Mouse (Mus musculus): ENCODE data around the gene Pask. TPM values are rescaled to one million over a fixed set of nuclear protein-coding genes. Genes with fewer than 3 reads are reported as not detected.
A peak's percentile ranks its signal among the peaks of the same experiment; 100 is the strongest.

Gene Pask
- total and polyA plus RNA-seq, 3 experiments: 10.2 to 18.0 (median 11.7) TPM

DNA sequence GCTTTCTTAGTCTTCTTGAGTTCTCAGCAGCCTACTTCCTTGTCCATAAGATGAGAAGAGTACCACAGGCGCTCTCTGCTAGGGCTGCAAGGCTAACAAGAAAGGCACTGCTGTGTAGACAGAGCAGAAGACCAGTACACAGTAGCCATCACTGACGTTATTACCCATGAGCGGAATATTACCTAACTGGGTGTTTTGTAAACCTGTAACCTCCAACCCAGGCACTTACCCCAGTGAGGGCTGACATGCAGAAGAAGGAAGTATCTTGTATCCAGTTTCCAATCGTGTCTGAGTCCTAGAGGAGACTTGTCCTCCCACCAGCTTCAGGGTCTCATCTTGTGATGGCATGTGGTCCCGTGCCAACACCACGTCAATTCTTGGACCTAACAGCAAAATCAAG is 19.3 kb downstream of the Pask start:
- H3K4me1 ChIP-seq (ENCODE audit: control insufficient read depth in 1 of 2, insufficient read depth in 2 of 2): no peaks in the 10 kb centered on the region
- peaks cover 79 to 93% of the 10 kb centered on the region in 2 experiments for H3K36me3 ChIP-seq (replicated peaks in 1 of 2; ENCODE audit: control insufficient read depth in 1 of 2, insufficient read depth in 1 of 2, low read length in 1 of 2)
- no peak overlapping the region for H3K9ac ChIP-seq (ENCODE audit: insufficient read depth, low read depth)
- H3K79me2 ChIP-seq (replicated peaks; ENCODE audit: control insufficient read depth, extremely low read depth, insufficient read depth, poor library complexity, severe bottlenecking): no peaks in the 10 kb centered on the region
- H3K4me2 ChIP-seq (ENCODE audit: insufficient read depth, low read depth, poor library complexity, severe bottlenecking): no peak overlapping the region
- in situ Hi-C loops (cut with MboI; ENCODE audit: low pct_ligation_motif_present, low pct_unique_long_range_greater_than_20kb, low sequenced_read_pairs) (no loop called here), dilution Hi-C loops (cut with MboI; ENCODE audit: extremely low pct_ligation_motif_present, extremely low pct_unique_long_range_greater_than_20kb, low sequenced_read_pairs) (no loop called here)
- no peaks in the 10 kb centered on the region for H3K27me3 ChIP-seq (replicated peaks)
- H3K4me3 ChIP-seq (replicated peaks in 1 of 3; ENCODE audit: low read depth in 2 of 3, low read length in 2 of 3, poor library complexity in 1 of 3): no peak overlapping the region
- no peak for TF ChIP-seq USF2 (conservative IDR thresholded peaks at IDR 0.05; ENCODE audit: low read depth, low read length)
- TF ChIP-seq ETS1 (conservative IDR thresholded peaks at IDR 0.05; ENCODE audit: low read depth, low read length): no peak
- TF ChIP-seq EP300 (IDR thresholded peaks at IDR 0.05; ENCODE audit: low read length): no peak
- TF ChIP-seq MAZ (IDR thresholded peaks at IDR 0.05; ENCODE audit: low read depth, low read length): no peak
- no peak for TF ChIP-seq ZMIZ1 (IDR thresholded peaks at IDR 0.05; ENCODE audit: low read depth, low read length)
- no peak for TF ChIP-seq MEF2A (IDR thresholded peaks at IDR 0.05; ENCODE audit: borderline replicate concordance, low read depth, low read length)
- H3K27ac ChIP-seq (ENCODE audit: insufficient read depth, low read depth): no peak overlapping the region
- no peaks in the 10 kb centered on the region for H3K9me3 ChIP-seq (replicated peaks; ENCODE audit: low read length)
- DNase-seq (ENCODE audit: extremely low read depth): no peak

DNA sequence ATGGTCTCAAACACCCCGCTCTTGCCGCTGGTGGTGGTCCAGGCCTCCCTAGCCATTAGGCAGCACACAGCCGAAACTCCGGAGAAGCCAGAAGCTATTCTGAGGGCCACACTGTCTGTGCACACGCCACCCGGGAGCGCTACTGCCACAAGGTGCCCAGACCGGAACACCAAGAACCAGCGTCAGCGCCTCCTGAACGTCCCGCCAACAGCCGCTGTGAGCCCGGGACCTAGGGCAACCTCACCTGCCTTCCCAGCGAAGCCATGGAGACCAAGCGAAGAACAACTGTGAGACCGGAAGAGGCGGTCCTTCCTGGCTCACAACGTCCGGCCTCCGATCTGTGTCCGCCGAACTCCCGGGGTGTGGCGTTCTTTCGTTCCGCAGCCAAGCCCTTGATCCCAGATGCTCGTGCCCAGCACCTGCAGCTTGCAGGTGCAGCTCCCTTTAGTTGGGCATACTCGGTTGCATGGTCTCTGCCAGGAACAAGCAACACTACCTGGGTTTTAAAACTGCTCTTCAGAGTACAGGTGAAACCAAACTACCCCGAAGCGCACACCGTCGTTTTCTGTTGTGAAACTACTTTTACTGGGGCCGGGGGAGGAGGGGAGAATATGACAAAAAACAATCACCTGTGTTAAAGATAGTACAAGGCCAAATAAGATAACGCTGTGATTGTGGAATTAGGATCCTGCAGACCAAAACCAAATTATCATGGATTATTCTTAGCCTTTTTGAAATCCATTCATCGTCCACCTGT is 37.5 kb downstream of the Pask start, which contains the start of gene Mterf4:
Gene Mterf4 (minus strand): TSS at position 335 of the 757 bp plus-strand sequence.
- in situ Hi-C loops (cut with MboI; ENCODE audit: low pct_ligation_motif_present, low pct_unique_long_range_greater_than_20kb, low sequenced_read_pairs): no loop called here
- H3K79me2 ChIP-seq (replicated peaks; ENCODE audit: control insufficient read depth, extremely low read depth, insufficient read depth, poor library complexity, severe bottlenecking): peaks cover 4% of the 10 kb centered on the region
- peak within 1 kb of the TSS; percentile 77 for H3K4me2 ChIP-seq (ENCODE audit: insufficient read depth, low read depth, poor library complexity, severe bottlenecking)
- H3K36me3 ChIP-seq (replicated peaks in 1 of 2; ENCODE audit: control insufficient read depth in 1 of 2, insufficient read depth in 1 of 2, low read length in 1 of 2): peaks cover 28 to 61% of the 10 kb centered on the region in 2 experiments
- H3K27ac ChIP-seq (ENCODE audit: insufficient read depth, low read depth): no peak within 1 kb of the TSS
- peak within 1 kb of the TSS; percentile 87 for H3K9ac ChIP-seq (ENCODE audit: insufficient read depth, low read depth)
- peak; percentile 86 for DNase-seq (ENCODE audit: extremely low read depth)
- H3K4me3 ChIP-seq (replicated peaks in 1 of 3; ENCODE audit: low read depth in 2 of 3, low read length in 2 of 3, poor library complexity in 1 of 3): peak within 1 kb of the TSS; percentile 76 to 99 (median 86)
- peaks cover 3 to 18% of the 10 kb centered on the region in 2 experiments; a peak in 2 of 4 replicates for H3K4me1 ChIP-seq (ENCODE audit: control insufficient read depth in 1 of 2, insufficient read depth in 2 of 2)
- dilution Hi-C loops (cut with MboI; ENCODE audit: extremely low pct_ligation_motif_present, extremely low pct_unique_long_range_greater_than_20kb, low sequenced_read_pairs): no loop called here
- H3K27me3 ChIP-seq (replicated peaks): no peaks in the 10 kb centered on the region
- no peaks in the 10 kb centered on the region for H3K9me3 ChIP-seq (replicated peaks; ENCODE audit: low read length)
- TF ChIP-seq SIN3A (IDR thresholded peaks at IDR 0.05; ENCODE audit: low read length) (peak; percentile 87; the same call in 1 of the 2 replicates), MXI1 (IDR thresholded peaks at IDR 0.05; ENCODE audit: low read depth, low read length) (peak; percentile 71; the same call in 1 of the 2 replicates), MAX (IDR thresholded peaks at IDR 0.05; ENCODE audit: low read length) (peak; percentile 43; the same call in 1 of the 2 replicates), TBP (conservative IDR thresholded peaks at IDR 0.05; ENCODE audit: low read depth, low read length) (peak; percentile 83), SMC3 (IDR thresholded peaks at IDR 0.05; ENCODE audit: low read depth, low read length) (no peak), BHLHE40 (IDR thresholded peaks at IDR 0.05; ENCODE audit: low read depth, low read length) (peak; percentile 95), MAFK (IDR thresholded peaks at IDR 0.05; ENCODE audit: insufficient replicate concordance, low read length) (no peak), UBTF (IDR thresholded peaks at IDR 0.05; ENCODE audit: low read depth, low read length) (no peak), MEF2A (IDR thresholded peaks at IDR 0.05; ENCODE audit: borderline replicate concordance, low read depth, low read length) (no peak; the same call in 1 of the 2 replicates), ZNF384 (IDR thresholded peaks at IDR 0.05; ENCODE audit: low read depth, low read length) (no peak), HCFC1 (IDR thresholded peaks at IDR 0.05; ENCODE audit: low read depth, low read length) (peak; percentile 93), RAD21 (IDR thresholded peaks at IDR 0.05; ENCODE audit: low read depth, low read length) (no peak), POLR2AphosphoS2 (IDR thresholded peaks at IDR 0.05; ENCODE audit: low read depth, low read length) (no peak; the same call in 1 of the 2 replicates), RCOR1 (conservative IDR thresholded peaks at IDR 0.05; ENCODE audit: low read depth, low read length) (no peak), ELF1 (IDR thresholded peaks at IDR 0.05; ENCODE audit: low read depth, low read length) (peak; percentile 82), ETS1 (conservative IDR thresholded peaks at IDR 0.05; ENCODE audit: low read depth, low read length) (no peak), MAZ (IDR thresholded peaks at IDR 0.05; ENCODE audit: low read depth, low read length) (no peak), KAT2A (IDR thresholded peaks at IDR 0.05; ENCODE audit: insufficient replicate concordance, low read length) (peak; percentile 73; the same call in 1 of the 2 replicates), EP300 (IDR thresholded peaks at IDR 0.05; ENCODE audit: low read length) (no peak), CHD1 (IDR thresholded peaks at IDR 0.05; ENCODE audit: low read depth, low read length) (no peak), NELFE (IDR thresholded peaks at IDR 0.05; ENCODE audit: low read depth, low read length) (peak; percentile 80), CHD2 (IDR thresholded peaks at IDR 0.05; ENCODE audit: low read length) (no peak), PAX5 (IDR thresholded peaks at IDR 0.05; ENCODE audit: low read length) (no peak), ZC3H11A (IDR thresholded peaks at IDR 0.05; ENCODE audit: low read depth, low read length) (no peak), JUND (conservative IDR thresholded peaks at IDR 0.05; ENCODE audit: low read depth, low read length) (no peak), JUN (IDR thresholded peaks at IDR 0.05; ENCODE audit: insufficient read depth, low read depth, low read length) (no peak), USF1 (IDR thresholded peaks at IDR 0.05; ENCODE audit: low read depth, low read length) (no peak), TCF12 (IDR thresholded peaks at IDR 0.05; ENCODE audit: low read depth, low read length) (peak; percentile 87), USF2 (conservative IDR thresholded peaks at IDR 0.05; ENCODE audit: low read depth, low read length) (no peak)
